Mouse (Mus musculus) liver, embryonic 11.5 days (tissue): ENCODE measurements around the gene Gpx6. TPM values are rescaled to one million over a fixed set of nuclear protein-coding genes. Genes with fewer than 3 reads are reported as not detected.

Source experiments
- ATAC-seq: fragments of 200-750 bp; cut with Nextera tagmentation; replicated peaks from 2 replicates; pipeline ENCODE4 v1.8.0; 2017; ENCODE audit warnings: moderate number of reproducible peaks, mild to moderate bottlenecking, moderate TSS enrichment, moderate library complexity; ENCODE audit not compliant: low FRiP score
- DNase-seq: peaks from one replicate; pipeline ENCODE4 v3.0.0-alpha.2; 2017; ENCODE audit warnings: low spot score
- H3K27ac ChIP-seq: fragments of 300-500 bp; sonication (generic); 2 replicates; pipeline ENCODE4 v1.5.1; 2014; ENCODE audit warnings: mild to moderate bottlenecking, low read depth, low read length, control low read depth
- H3K27me3 ChIP-seq: fragments of 300-500 bp; sonication (generic); replicated peaks from 2 replicates; pipeline ENCODE4 v1.6.1; 2014; ENCODE audit warnings: low read length, mixed read lengths; ENCODE audit not compliant: control insufficient read depth, insufficient read depth
- H3K36me3 ChIP-seq: fragments of 300-500 bp; sonication (generic); 2 replicates; pipeline ENCODE4 v1.6.1; 2014; ENCODE audit warnings: mild to moderate bottlenecking, low read length, moderate library complexity, mixed read lengths; ENCODE audit not compliant: control insufficient read depth, insufficient read depth
- H3K4me1 ChIP-seq: fragments of 300-500 bp; sonication (generic); replicated peaks from 2 replicates; pipeline ENCODE4 v1.6.1; 2014; ENCODE audit warnings: low read length, mixed read lengths; ENCODE audit not compliant: control insufficient read depth, insufficient read depth
- H3K4me2 ChIP-seq: fragments of 300-500 bp; sonication (generic); 2 replicates; pipeline ENCODE4 v1.6.1; 2014; ENCODE audit warnings: mild to moderate bottlenecking, control low read depth, moderate library complexity
- H3K4me3 ChIP-seq: fragments of 300-500 bp; sonication (generic); 2 replicates; pipeline ENCODE4 v1.5.1; 2014; ENCODE audit warnings: low read depth, low read length, control low read depth
- H3K9ac ChIP-seq: fragments of 300-500 bp; sonication (generic); 2 replicates; pipeline ENCODE4 v1.6.1; 2014; ENCODE audit warnings: low read depth, low read length, control low read depth
- H3K9me3 ChIP-seq: fragments of 300-500 bp; sonication (generic); 2 replicates; pipeline ENCODE4 v1.6.1; 2016; ENCODE audit warnings: low read length, inconsistent platforms, mixed read lengths; ENCODE audit not compliant: control insufficient read depth
- WGBS: fragments of 180-500 bp; shearing (Covaris S2); extraction: QIAGEN DNeasy Blood & Tissue Kit; methylation state at CpG from one replicate; pipeline ENCODE4 v1.1.7; 2014; 5-methylcytosine and 5-hydroxymethylcytosine counted together
- polyA plus RNA-seq: library from polyadenylated mRNA; unstranded; fragments of >200 nt; fragmentation: Nextera tagmentation; extraction: Ambion mirVana; gene quantifications from 2 replicates; pipeline ENCODE4 v1.2.1, GENCODE M21; 2014

Gene Gpx6
- polyA plus RNA-seq = not detected in 2 replicates

DNA sequence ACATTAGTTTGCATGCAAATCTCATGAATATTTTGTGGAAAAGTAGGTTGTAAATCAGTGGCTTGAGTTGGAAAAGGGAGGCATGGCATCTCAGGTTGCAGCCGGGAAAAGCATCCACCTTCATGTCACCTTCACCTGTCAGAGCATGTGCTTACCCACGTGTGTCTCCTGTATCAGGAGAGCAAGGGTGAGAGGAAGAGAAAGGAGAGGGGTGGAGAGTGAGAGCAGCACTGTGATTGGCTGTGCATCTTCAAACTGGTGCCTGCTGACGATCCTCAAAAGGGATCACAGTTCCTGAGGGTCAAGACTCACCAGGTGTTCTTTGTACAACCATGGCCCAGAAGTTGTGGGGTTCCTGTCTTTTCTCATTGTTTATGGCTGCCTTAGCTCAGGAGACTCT lies at the start of gene Gpx6:
Gene Gpx6 (plus strand): TSS at position 200 of the 400 bp plus-strand sequence.
- 39% methylated on average over 3 of the region's 3 CpGs for WGBS

DNA sequence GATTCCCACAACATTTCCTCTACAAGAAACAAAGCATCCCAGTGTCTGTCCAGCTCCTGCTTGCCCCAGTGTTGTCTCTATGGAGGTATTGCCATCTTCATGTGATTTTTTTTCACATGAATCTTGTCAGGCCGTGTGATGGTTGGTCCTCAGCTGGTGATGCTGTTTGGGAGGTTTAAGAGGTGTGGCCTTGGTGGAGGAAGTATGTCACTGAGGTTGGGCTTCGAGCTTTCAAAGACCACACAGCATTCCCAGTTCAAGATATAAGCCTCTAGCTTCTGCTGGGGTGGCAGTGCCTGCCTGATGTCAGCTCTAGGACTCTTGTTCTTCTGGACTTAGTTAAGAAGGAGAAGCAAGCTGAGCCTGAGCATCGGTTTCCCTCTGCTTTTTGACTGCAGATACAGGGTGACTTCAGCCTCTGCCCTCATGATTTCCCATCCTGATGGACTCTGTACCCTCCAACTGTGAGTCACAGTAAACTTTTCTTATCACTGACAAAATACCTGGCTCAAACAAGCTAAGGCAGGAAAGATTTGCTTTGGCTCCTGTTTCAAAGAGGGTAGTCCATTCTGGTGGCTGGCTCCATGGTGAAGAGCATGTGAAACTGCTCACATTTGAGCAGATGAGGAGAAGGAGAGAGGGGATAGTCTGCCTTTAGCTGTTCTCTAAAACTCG lies 49.0 kb upstream of the Gpx6 start:
- no peak for DNase-seq
- Histone ChIP-seq H3K4me3 (peak overlapping the region; percentile 57), H3K27ac (no peak overlapping the region), H3K27me3 (no peaks in the 10 kb centered on the region), H3K4me2 (peak overlapping the region; percentile 68), H3K9me3 (no peaks in the 10 kb centered on the region), H3K4me1 (peaks cover 13% of the 10 kb centered on the region), H3K9ac (no peak overlapping the region), H3K36me3 (no peaks in the 10 kb centered on the region)
- no peak for ATAC-seq
- WGBS = 43% methylated on average over 4 of the region's 4 CpGs

More for the DNA sequence above, at the start of gene Gpx6:
- Histone ChIP-seq H3K27ac (no peak within 1 kb of the TSS), H3K4me2 (no peak within 1 kb of the TSS), H3K4me3 (no peak within 1 kb of the TSS), H3K4me1 (no peaks in the 10 kb centered on the region), H3K9me3 (no peaks in the 10 kb centered on the region), H3K36me3 (no peaks in the 10 kb centered on the region), H3K27me3 (no peaks in the 10 kb centered on the region; the same call in 1 of the 2 replicates), H3K9ac (no peak within 1 kb of the TSS)
- DNase-seq (no peak), ATAC-seq (no peak)

DNA sequence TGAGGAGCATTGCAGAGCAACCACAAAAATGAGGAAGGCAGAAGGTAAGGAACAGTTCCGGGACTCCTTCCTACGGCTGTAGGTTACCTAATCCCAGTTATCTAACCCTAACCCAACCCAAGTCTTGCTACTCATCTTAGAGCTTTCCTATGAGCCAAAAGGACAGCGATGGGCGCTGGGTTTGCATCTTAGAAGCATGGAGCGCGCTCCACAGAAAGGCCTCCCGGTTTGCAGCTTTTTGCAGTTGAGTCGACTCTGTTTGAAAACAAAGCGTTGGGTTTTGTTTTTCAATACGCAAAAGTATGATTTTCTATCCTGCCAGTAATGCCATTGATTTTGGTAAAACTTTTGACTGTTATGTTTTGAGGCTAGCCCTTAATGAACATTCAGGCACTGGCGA lies 48.0 kb upstream of the Gpx6 start:
- Histone ChIP-seq H3K4me1 (peaks cover 13% of the 10 kb centered on the region), H3K4me3 (peak overlapping the region; percentile 57), H3K4me2 (peak overlapping the region; percentile 68), H3K9me3 (no peaks in the 10 kb centered on the region), H3K27ac (no peak overlapping the region), H3K27me3 (no peaks in the 10 kb centered on the region), H3K9ac (peak overlapping the region; percentile 58), H3K36me3 (no peaks in the 10 kb centered on the region)
- DNase-seq = no peak
- no peak for ATAC-seq
- under 1% methylated on average over 11 of the region's 11 CpGs for WGBS

DNA sequence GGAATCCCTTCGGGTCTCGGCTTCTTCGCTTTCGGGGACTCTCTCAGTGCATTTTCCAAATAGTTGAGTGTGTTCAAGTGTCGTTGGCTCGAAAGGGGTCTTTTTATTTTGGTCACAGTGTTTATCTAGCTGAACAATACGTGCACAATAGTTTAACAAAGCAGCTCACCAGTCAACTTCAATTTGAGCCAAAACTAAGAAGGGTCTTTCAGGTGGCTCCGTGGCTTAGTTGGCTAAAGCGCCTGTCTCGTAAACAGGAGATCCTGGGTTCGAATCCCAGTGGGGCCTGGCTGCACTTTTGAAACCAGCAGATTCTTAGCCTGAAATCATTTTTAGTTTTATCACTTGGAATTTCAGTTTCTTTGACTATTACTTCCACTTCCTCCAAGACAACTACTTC lies 47.6 kb upstream of the Gpx6 start:
- DNase-seq (peak; percentile 86), ATAC-seq (peak; percentile 49)
- no peaks in the 10 kb centered on the region for H3K27me3 ChIP-seq
- H3K36me3 ChIP-seq = no peaks in the 10 kb centered on the region
- peak overlapping the region; percentile 57 for H3K4me3 ChIP-seq
- H3K9ac ChIP-seq = peak overlapping the region; percentile 58
- peak overlapping the region; percentile 68 for H3K4me2 ChIP-seq
- H3K4me1 ChIP-seq = peaks cover 13% of the 10 kb centered on the region
- H3K27ac ChIP-seq = no peak overlapping the region
- no peaks in the 10 kb centered on the region for H3K9me3 ChIP-seq
- WGBS = under 1% methylated on average over 11 of the region's 11 CpGs

DNA sequence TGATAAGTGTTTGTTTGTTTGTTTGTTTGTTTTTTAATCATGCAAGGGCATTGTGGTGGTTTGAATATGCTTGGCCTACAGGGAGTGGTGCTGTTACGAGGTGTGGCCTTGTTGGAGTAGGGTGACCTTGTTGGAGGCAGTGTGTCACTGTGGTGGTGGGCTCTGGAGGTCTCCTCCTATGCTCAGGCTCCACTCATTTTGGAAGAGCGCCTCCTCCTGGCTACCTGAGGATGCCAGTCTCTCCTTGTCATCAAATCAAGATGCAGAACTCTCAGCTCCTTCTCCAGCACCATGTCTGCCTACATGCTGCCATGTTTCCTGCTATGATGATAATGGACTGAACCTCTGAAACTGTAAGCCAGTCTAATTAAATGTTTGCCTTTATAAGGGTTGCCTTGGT lies 46.2 kb upstream of the Gpx6 start:
- no peak for DNase-seq
- no peak overlapping the region for H3K4me3 ChIP-seq
- H3K36me3 ChIP-seq = no peaks in the 10 kb centered on the region
- H3K9me3 ChIP-seq = no peaks in the 10 kb centered on the region
- 53% methylated on average over 2 of the region's 2 CpGs for WGBS
- H3K4me1 ChIP-seq = peaks cover 5% of the 10 kb centered on the region; the same call in 1 of the 2 replicates
- no peak for ATAC-seq
- no peak overlapping the region for H3K4me2 ChIP-seq
- no peak overlapping the region for H3K27ac ChIP-seq
- no peak overlapping the region for H3K9ac ChIP-seq
- no peaks in the 10 kb centered on the region for H3K27me3 ChIP-seq

DNA sequence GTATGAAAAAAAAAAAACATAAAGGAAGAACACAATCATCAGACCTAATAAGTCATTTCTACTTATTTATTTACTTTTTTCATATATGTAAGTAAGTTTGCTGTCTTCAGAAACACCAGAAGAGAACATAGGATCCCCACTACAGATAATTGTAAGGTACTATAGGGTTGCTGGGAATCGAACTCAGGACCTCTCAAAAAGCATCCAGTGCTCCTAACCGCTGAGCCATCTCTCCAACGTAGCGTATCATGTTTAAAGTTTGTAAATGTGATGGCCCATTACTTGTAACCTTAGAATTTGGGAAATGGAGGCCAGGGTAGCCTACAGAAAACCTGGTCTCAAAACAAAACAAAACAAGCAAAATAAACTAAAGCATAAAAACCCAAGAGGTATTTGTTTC lies 44.4 kb upstream of the Gpx6 start:
- no peaks in the 10 kb centered on the region for H3K9me3 ChIP-seq
- peak overlapping the region; percentile 46; the same call in 1 of the 2 replicates for H3K9ac ChIP-seq
- H3K4me1 ChIP-seq = 0 out of 2 replicates have a peak, but pooled peaks cover 5% of the 10 kb centered on the region
- ATAC-seq (peak; percentile 76), DNase-seq (no peak)
- WGBS = 12% methylated on average over 4 of the region's 4 CpGs
- H3K27ac ChIP-seq = no peak overlapping the region
- H3K4me2 ChIP-seq = peak overlapping the region; percentile 78
- no peaks in the 10 kb centered on the region for H3K27me3 ChIP-seq
- H3K36me3 ChIP-seq = no peaks in the 10 kb centered on the region
- H3K4me3 ChIP-seq = peak overlapping the region; percentile 44

DNA sequence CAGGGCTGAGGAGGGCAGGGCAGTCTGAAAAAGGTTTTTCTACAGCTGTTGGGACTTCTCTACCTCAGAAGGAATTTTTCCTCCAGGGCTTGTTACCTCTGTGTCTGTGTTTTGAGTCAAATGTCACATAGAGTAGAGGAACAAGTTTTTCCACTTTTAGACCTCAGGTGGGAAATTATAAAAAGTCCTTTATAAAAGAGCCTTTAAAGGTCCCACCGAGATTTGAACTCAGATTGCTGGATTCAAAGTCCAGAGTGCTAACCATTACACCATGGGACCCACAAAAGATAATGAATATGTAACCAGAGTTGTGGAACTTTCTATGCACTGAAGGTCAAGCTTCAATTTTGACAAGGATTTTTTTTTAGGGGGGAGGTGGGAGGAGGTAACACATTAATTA lies 43.7 kb upstream of the Gpx6 start:
- ATAC-seq = peak; percentile 46; the same call in 1 of the 2 replicates
- Histone ChIP-seq H3K4me3 (peak overlapping the region; percentile 44), H3K27me3 (peaks cover 3% of the 10 kb centered on the region; the same call in 1 of the 2 replicates), H3K36me3 (no peaks in the 10 kb centered on the region), H3K4me2 (peak overlapping the region; percentile 78), H3K27ac (no peak overlapping the region), H3K9me3 (no peaks in the 10 kb centered on the region), H3K9ac (peak overlapping the region; percentile 46; the same call in 1 of the 2 replicates), H3K4me1 (0 out of 2 replicates have a peak, but pooled peaks cover 5% of the 10 kb centered on the region)
- WGBS = 2% methylated on average over 1 of the region's 1 CpGs
- DNase-seq = no peak

DNA sequence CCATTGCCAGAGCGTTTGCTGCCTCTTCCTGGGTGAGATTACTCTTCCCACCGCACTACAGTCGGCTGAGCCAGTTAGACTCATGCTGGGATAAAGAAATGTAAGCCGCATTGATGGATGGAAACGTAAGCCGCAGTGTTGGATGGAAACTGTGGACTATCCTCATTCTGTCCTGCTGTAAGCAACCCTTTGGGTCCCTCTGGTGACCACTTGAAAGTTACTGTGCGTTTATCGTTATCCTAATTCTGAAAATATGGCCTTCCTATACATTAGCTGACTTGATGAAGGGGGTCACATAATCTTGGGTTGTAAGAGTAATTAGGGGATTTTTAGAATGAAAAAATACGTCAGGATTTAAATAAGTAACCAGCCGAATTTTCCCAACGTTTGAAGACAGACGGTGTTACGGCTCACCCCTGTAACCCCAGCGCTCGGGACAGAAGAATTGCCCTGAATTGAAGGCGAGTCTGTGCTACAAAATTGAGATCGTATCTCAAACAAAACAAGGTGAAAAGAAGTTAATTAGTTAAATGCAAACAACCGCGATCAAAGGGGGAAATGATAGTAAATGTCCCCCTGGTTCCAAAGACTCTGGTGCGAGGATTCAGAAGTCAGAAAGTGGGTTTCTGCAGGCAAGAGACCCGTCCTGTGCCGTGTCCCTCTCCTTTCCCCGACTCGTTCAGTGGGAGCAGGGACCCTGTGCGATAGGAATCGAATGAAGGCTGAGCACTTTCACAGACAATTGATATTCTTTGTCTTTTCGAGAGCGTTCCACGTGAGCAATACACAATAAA lies 36.7 kb upstream of the Gpx6 start:
- H3K36me3 ChIP-seq = no peaks in the 10 kb centered on the region
- H3K27me3 ChIP-seq = peaks cover 3% of the 10 kb centered on the region; the same call in 1 of the 2 replicates
- peak overlapping the region; percentile 62 for H3K4me3 ChIP-seq
- peaks cover 9% of the 10 kb centered on the region for H3K4me1 ChIP-seq
- ATAC-seq (peak; percentile 61), DNase-seq (no peak)
- 0 out of 2 replicates have a peak overlapping the region, but pooled peaks have one; percentile 25 for H3K27ac ChIP-seq
- under 1% methylated on average over 29 of the region's 29 CpGs for WGBS
- H3K9me3 ChIP-seq = no peaks in the 10 kb centered on the region
- peak overlapping the region; percentile 78 for H3K9ac ChIP-seq
- peak overlapping the region; percentile 88 for H3K4me2 ChIP-seq
